Mouse (Mus musculus) megakaryocyte, embryonic 14.5 days (primary cell): ENCODE results near the gene Masp2. TPM values are rescaled to one million over a fixed set of nuclear protein-coding genes. Genes with fewer than 3 reads are reported as not detected.

Experiments
- H3K27me3 ChIP-seq: replicated peaks from 2 replicates; pipeline ENCODE3; 2012; ENCODE audit warnings: inconsistent platforms
- H3K36me3 ChIP-seq: replicated peaks from 2 replicates; pipeline ENCODE3; 2012; ENCODE audit warnings: low read length, inconsistent platforms, mixed read lengths
- H3K4me1 ChIP-seq: 2 replicates; pipeline ENCODE4 v1.6.1; 2012; ENCODE audit warnings: inconsistent platforms
- H3K4me3 ChIP-seq: replicated peaks from 2 replicates; pipeline ENCODE3; 2012; ENCODE audit warnings: moderate library complexity, mild to moderate bottlenecking, inconsistent platforms
- H3K9me3 ChIP-seq: 2 replicates; pipeline ENCODE4 v1.6.1; 2012; ENCODE audit warnings: inconsistent platforms
- FLI1 ChIP-seq: IDR thresholded peaks from 2 replicates; pipeline ENCODE4 v1.6.1; 2012; ENCODE audit warnings: low read length, inconsistent platforms, mixed read lengths
- GATA1 ChIP-seq: IDR thresholded peaks from 3 replicates; pipeline ENCODE4 v1.6.1; 2012; ENCODE audit warnings: mixed read lengths, low read length, inconsistent platforms, borderline replicate concordance
- polyA plus RNA-seq: library from polyadenylated mRNA; stranded (reverse); fragments of >175 nt; gene quantifications from 2 replicates; pipeline ENCODE4 v1.2.3, GENCODE M21; 2012; ENCODE audit warnings: low replicate concordance; ENCODE audit not compliant: insufficient read depth

Gene Masp2
- polyA plus RNA-seq, 1 experiment, result not detected

GRCm38 (mm10) chr4:148613738-148614137 lies 11.4 kb downstream of the Masp2 start:
- H3K4me3 ChIP-seq, result no peak overlapping the region
- peaks cover 10% of the 10 kb centered on the region; the same call in 1 of the 2 replicates for H3K4me1 ChIP-seq
- no peaks in the 10 kb centered on the region for H3K9me3 ChIP-seq
- TF ChIP-seq GATA1 (no peak), FLI1 (no peak)
- H3K36me3 ChIP-seq, result peaks cover 76% of the 10 kb centered on the region
- H3K27me3 ChIP-seq, result no peaks in the 10 kb centered on the region

GRCm38 (mm10) chr4:148619805-148620204 lies 17.5 kb downstream of the Masp2 start:
- Histone ChIP-seq H3K36me3 (peaks cover 91% of the 10 kb centered on the region), H3K4me3 (no peak overlapping the region), H3K27me3 (no peaks in the 10 kb centered on the region), H3K9me3 (no peaks in the 10 kb centered on the region), H3K4me1 (peaks cover 31% of the 10 kb centered on the region)
- TF ChIP-seq FLI1 (no peak), GATA1 (no peak)

DNA sequence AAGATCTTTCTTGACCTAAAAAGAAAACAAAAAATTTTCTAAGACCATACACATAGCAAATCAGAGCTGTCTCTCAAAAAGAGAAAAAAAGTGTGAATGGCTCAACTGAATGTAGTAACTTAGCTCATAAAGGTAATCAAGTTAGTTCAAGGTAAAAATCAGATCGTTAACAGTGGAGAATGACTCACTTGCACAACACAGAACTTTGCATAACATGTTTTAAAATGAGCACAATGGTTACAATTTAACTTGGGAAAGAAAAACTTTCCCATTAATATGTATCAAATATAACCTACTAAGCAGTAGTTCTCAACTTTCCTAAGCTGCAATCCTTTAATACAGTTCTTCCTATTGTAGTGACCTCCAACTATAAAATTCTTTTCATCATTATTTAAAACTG lies 18.4 kb downstream of the Masp2 start:
- peaks cover 35% of the 10 kb centered on the region for H3K4me1 ChIP-seq
- no peaks in the 10 kb centered on the region for H3K27me3 ChIP-seq
- peaks cover 87% of the 10 kb centered on the region for H3K36me3 ChIP-seq
- TF ChIP-seq FLI1 (no peak), GATA1 (no peak)
- no peak overlapping the region for H3K4me3 ChIP-seq
- no peaks in the 10 kb centered on the region for H3K9me3 ChIP-seq

DNA sequence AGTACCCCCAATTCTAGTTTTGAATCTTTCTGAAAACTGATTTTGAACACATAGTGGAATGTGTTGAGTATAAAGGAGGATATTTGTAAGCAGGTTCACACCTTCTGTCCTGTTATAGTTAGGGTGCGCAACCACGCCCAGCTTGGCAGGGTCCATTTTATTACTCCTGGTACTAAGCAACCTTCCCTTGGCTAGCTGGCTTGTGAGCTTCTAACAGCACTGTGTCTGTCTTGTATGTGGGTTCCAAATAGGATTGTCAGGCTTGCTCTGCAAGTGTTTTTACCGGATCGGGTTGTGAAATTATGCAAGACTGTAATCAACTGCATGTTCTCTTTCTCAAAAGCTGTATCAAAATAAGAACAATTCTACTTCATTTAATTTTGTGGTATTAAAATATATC lies 20.1 kb downstream of the Masp2 start:
- no peak for TF ChIP-seq GATA1
- no peak for TF ChIP-seq FLI1
- Histone ChIP-seq H3K4me3 (no peak overlapping the region), H3K36me3 (peaks cover 73% of the 10 kb centered on the region), H3K9me3 (no peaks in the 10 kb centered on the region), H3K27me3 (no peaks in the 10 kb centered on the region), H3K4me1 (peaks cover 40% of the 10 kb centered on the region)

GRCm38 (mm10) chr4:148623609-148624008 lies 21.3 kb downstream of the Masp2 start:
- Histone ChIP-seq H3K4me3 (peak overlapping the region; percentile 57), H3K27me3 (no peaks in the 10 kb centered on the region), H3K9me3 (no peaks in the 10 kb centered on the region), H3K36me3 (peaks cover 67% of the 10 kb centered on the region), H3K4me1 (peaks cover 45% of the 10 kb centered on the region)
- no peak for TF ChIP-seq FLI1
- TF ChIP-seq GATA1, result no peak

GRCm38 (mm10) chr4:148625010-148625409 lies 22.7 kb downstream of the Masp2 start:
- Histone ChIP-seq H3K27me3 (no peaks in the 10 kb centered on the region), H3K4me3 (peak overlapping the region; percentile 81), H3K36me3 (peaks cover 53% of the 10 kb centered on the region)

DNA sequence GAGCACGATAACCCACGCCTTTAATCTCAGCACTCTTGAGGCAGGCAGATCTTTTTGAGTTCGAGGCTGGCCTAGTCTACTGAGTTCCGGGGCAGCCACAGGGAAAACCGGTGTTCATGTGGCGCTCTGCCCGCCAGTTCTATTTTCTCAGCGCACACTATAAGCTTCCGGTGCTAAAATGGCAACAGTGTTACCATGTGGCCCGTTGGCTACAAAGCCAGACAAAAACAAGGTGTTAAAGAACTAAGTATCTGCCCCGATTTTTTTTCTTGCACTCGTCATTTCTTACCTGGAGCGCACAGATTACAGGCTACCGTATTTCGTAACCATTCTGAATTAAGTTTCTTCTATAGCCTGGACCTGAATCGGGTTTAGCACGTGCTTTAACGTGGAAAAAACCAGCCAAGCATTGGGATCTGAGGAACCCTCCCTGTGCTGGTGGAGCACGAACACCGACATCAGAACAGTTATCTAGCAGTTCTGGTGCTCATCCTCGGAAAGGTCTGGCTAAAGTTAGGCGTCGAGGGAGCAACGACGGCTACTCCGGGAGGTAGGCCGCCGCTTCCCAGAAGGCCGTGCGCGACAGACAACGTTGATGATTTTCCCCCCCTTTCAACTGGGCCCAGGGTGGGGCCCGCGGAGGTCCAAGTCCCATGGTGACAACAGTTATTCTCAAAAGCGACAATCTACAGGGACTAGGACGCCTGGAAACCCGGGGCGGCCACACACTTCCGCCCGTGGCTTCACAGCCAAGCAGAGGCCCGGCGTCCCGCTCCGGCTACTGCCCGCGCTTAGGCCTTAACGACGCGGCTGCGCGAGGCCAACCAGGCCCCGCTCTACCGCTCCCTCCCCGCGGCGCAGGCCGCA lies 23.6 kb downstream of the Masp2 start:
- Histone ChIP-seq H3K36me3 (peaks cover 43% of the 10 kb centered on the region), H3K9me3 (no peaks in the 10 kb centered on the region), H3K4me1 (peaks cover 50% of the 10 kb centered on the region), H3K4me3 (peak overlapping the region; percentile 98), H3K27me3 (no peaks in the 10 kb centered on the region)
- no peak for TF ChIP-seq FLI1
- no peak for TF ChIP-seq GATA1

More at GRCm38 (mm10) chr4:148625010-148625409, 22.7 kb downstream of the Masp2 start:
- no peak for TF ChIP-seq GATA1
- no peak for TF ChIP-seq FLI1
- no peaks in the 10 kb centered on the region for H3K9me3 ChIP-seq
- peaks cover 48% of the 10 kb centered on the region for H3K4me1 ChIP-seq

- Histone ChIP-seq H3K4me1 (peaks cover 44% of the 10 kb centered on the region), H3K27me3 (no peaks in the 10 kb centered on the region), H3K4me3 (peak within 1 kb of the TSS; percentile 98), H3K9me3 (no peaks in the 10 kb centered on the region), H3K36me3 (peaks cover 36% of the 10 kb centered on the region)
- TF ChIP-seq GATA1, result no peak
- no peak for TF ChIP-seq FLI1
These were observed 24.4 kb downstream of the Masp2 start, which contains the start of gene Tardbp for GRCm38 (mm10) chr4:148626623-148627185. Gene Tardbp, minus strand, starts transcription at chr4:148627019.

DNA sequence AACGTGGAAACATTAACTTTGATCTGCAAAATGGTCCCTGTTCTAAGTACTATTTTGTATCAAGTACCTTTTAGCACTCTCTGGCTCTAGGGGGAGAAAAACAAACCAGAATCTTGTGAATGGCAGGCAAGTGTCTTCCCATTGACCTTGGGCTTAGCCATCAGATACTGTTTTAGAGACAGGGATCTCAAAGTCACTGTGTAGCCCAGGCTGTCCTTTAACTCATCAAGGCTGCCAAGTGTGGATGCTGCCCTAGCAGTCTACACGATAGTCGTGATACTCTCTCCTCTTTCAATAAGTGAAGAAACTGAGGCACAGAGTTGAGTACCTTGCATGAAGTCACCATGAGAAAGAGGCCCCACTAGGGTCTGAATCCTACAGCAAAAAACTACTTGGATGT lies 24.9 kb downstream of the Masp2 start:
- TF ChIP-seq GATA1 (no peak), FLI1 (no peak)
- Histone ChIP-seq H3K4me1 (peaks cover 39% of the 10 kb centered on the region), H3K36me3 (peaks cover 30% of the 10 kb centered on the region), H3K27me3 (no peaks in the 10 kb centered on the region), H3K4me3 (peak overlapping the region; percentile 98), H3K9me3 (no peaks in the 10 kb centered on the region)
